Mouse (Mus musculus) ES-E14 (cell line): ENCODE data around the gene Acvr1.

ENCODE experiments used
- CHD2 ChIP-seq: IDR thresholded peaks from 2 replicates; pipeline ENCODE4 v1.6.1; 2014; ENCODE audit warnings: mild to moderate bottlenecking, low read depth, low read length, inconsistent platforms
- HCFC1 ChIP-seq: IDR thresholded peaks from 2 replicates; pipeline ENCODE4 v1.6.1; 2012; ENCODE audit warnings: low read length, inconsistent platforms, borderline replicate concordance; ENCODE audit not compliant: insufficient read depth
- MAFK ChIP-seq: IDR thresholded peaks from 2 replicates; pipeline ENCODE4 v1.6.1; 2014; ENCODE audit warnings: mild to moderate bottlenecking, low read depth, low read length, inconsistent platforms; ENCODE audit not compliant: insufficient read depth

DNA sequence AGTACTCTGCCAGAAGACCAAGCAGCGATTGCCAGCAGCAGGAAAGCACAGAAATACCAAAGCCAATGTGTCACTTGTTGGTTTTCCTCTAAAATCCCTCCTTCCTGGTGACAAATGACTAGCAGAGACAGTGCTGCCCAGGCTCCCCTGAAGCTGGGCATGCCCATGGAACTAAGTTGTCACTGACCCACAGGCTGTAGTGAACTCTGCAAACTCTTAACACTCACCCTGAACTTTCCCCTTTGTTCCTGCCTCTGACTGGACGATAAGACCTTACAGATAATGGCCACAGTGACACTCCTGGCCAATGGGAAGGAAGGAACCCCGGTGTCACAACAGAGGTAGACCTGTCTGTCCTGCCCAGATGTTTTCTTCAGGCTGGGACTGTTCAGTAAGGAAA lies 53.7 kb downstream of the Acvr1 start:
- TF ChIP-seq HCFC1 (no peak), CHD2 (no peak), MAFK (no peak)
